Mouse (Mus musculus) heart, embryonic 16.5 days (tissue): Measurements from ENCODE around the gene Aldh4a1. TPM values are rescaled to one million over a fixed set of nuclear protein-coding genes. Genes with fewer than 3 reads are reported as not detected.
A peak's percentile ranks its signal among the peaks of the same experiment; 100 is the strongest.

ENCODE experiments used
- ATAC-seq: fragments of 200-750 bp; cut with Nextera tagmentation; replicated peaks from 2 replicates; pipeline ENCODE4 v1.8.0; 2017; ENCODE audit warnings: moderate number of reproducible peaks; ENCODE audit not compliant: insufficient read depth, low FRiP score; ENCODE audit errors: extremely low read depth
- H3K27ac ChIP-seq: fragments of 300-500 bp; sonication (generic); 2 replicates; pipeline ENCODE4 v1.5.1; 2014; ENCODE audit warnings: mild to moderate bottlenecking, low read length, control low read depth, moderate library complexity
- H3K27me3 ChIP-seq: fragments of 300-500 bp; sonication (generic); 2 replicates; pipeline ENCODE4 v1.6.1; 2014; ENCODE audit warnings: low read length, mixed read lengths; ENCODE audit not compliant: control insufficient read depth, insufficient read depth
- H3K36me3 ChIP-seq: fragments of 300-500 bp; sonication (generic); 2 replicates; pipeline ENCODE4 v1.6.1; 2014; ENCODE audit not compliant: control insufficient read depth, insufficient read depth
- H3K4me1 ChIP-seq: fragments of 300-500 bp; sonication (generic); 2 replicates; pipeline ENCODE4 v1.6.1; 2014; ENCODE audit warnings: low read length, mixed read lengths; ENCODE audit not compliant: control insufficient read depth, insufficient read depth
- H3K4me2 ChIP-seq: fragments of 300-500 bp; sonication (generic); 2 replicates; pipeline ENCODE4 v1.6.1; 2014; ENCODE audit warnings: low read depth, mild to moderate bottlenecking, control low read depth, low read length
- H3K4me3 ChIP-seq: fragments of 300-500 bp; sonication (generic); 2 replicates; pipeline ENCODE4 v1.5.1; 2014; ENCODE audit warnings: mild to moderate bottlenecking, control low read depth, low read length
- H3K9ac ChIP-seq: fragments of 300-500 bp; sonication (generic); 2 replicates; pipeline ENCODE4 v1.6.1; 2014; ENCODE audit warnings: low read length, control low read depth
- H3K9me3 ChIP-seq: fragments of 300-500 bp; sonication (generic); replicated peaks from 2 replicates; pipeline ENCODE4 v1.6.1; 2016; ENCODE audit warnings: low read length; ENCODE audit not compliant: control insufficient read depth
- WGBS: fragments of 180-500 bp; shearing (Covaris S2); extraction: QIAGEN DNeasy Blood & Tissue Kit; methylation state at CpG from one replicate; pipeline ENCODE4 v1.1.7; 2014; 5-methylcytosine and 5-hydroxymethylcytosine counted together
- polyA plus RNA-seq: library from polyadenylated mRNA; unstranded; fragments of >200 nt; fragmentation: Nextera tagmentation; extraction: Ambion mirVana; gene quantifications from 2 replicates; pipeline ENCODE4 v1.2.1, GENCODE M21; 2015

Aldh4a1 gene
- polyA plus RNA-seq: 36.5 and 37.4 TPM in 2 replicates

- under 1% methylated on average over 36 of the region's 38 CpGs for WGBS
- peak; percentile 99 for ATAC-seq
- Histone ChIP-seq H3K4me3 (peak within 1 kb of the TSS; percentile 79), H3K9me3 (no peaks in the 10 kb centered on the region), H3K9ac (peak within 1 kb of the TSS; percentile 87), H3K27ac (peak within 1 kb of the TSS; percentile 87), H3K36me3 (no peaks in the 10 kb centered on the region), H3K4me2 (peak within 1 kb of the TSS; percentile 95), H3K4me1 (peaks cover 11% of the 10 kb centered on the region), H3K27me3 (no peaks in the 10 kb centered on the region)
Observed at GRCm38 (mm10) chr4:139622373-139623282, at the start of gene Aldh4a1. Gene Aldh4a1, plus strand, starts transcription at chr4:139622866.

GRCm38 (mm10) chr4:139572928-139573512 is 49.6 kb upstream of the Aldh4a1 start:
- Histone ChIP-seq H3K4me3 (no peak overlapping the region), H3K9me3 (no peaks in the 10 kb centered on the region), H3K27ac (no peak overlapping the region), H3K4me2 (no peak overlapping the region), H3K36me3 (no peaks in the 10 kb centered on the region), H3K4me1 (peaks cover 23% of the 10 kb centered on the region), H3K9ac (no peak overlapping the region), H3K27me3 (no peaks in the 10 kb centered on the region)
- 84% methylated on average over 12 of the region's 12 CpGs for WGBS
- no peak for ATAC-seq

- H3K4me2 ChIP-seq: peak overlapping the region; percentile 98
- H3K4me3 ChIP-seq: peak overlapping the region; percentile 88
- WGBS: 0% methylated on average over 52 of the region's 52 CpGs
- peak overlapping the region; percentile 92 for H3K9ac ChIP-seq
- no peaks in the 10 kb centered on the region for H3K36me3 ChIP-seq
- peaks cover 35% of the 10 kb centered on the region for H3K4me1 ChIP-seq
- peak overlapping the region; percentile 83 for H3K27ac ChIP-seq
- no peaks in the 10 kb centered on the region for H3K27me3 ChIP-seq
- no peaks in the 10 kb centered on the region for H3K9me3 ChIP-seq
- ATAC-seq: peak; percentile 97
Observed at GRCm38 (mm10) chr4:139574156-139574798, 48.4 kb upstream of the Aldh4a1 start.

- no peaks in the 10 kb centered on the region for H3K9me3 ChIP-seq
- no peaks in the 10 kb centered on the region for H3K36me3 ChIP-seq
- H3K27me3 ChIP-seq: no peaks in the 10 kb centered on the region
- WGBS: under 1% methylated on average over 105 of the region's 111 CpGs
- H3K9ac ChIP-seq: peak overlapping the region; percentile 92
- H3K4me2 ChIP-seq: peak overlapping the region; percentile 98
- peaks cover 42% of the 10 kb centered on the region for H3K4me1 ChIP-seq
- peak overlapping the region; percentile 83 for H3K27ac ChIP-seq
- ATAC-seq: peak; percentile 26; the same call in 1 of the 2 replicates
- peak overlapping the region; percentile 88 for H3K4me3 ChIP-seq
Observed at GRCm38 (mm10) chr4:139574799-139575672, 47.6 kb upstream of the Aldh4a1 start.

- Histone ChIP-seq H3K9me3 (no peaks in the 10 kb centered on the region), H3K4me3 (peak overlapping the region; percentile 88), H3K4me1 (peaks cover 48% of the 10 kb centered on the region), H3K4me2 (peak overlapping the region; percentile 98), H3K9ac (peak overlapping the region; percentile 92), H3K36me3 (no peaks in the 10 kb centered on the region), H3K27ac (peak overlapping the region; percentile 83), H3K27me3 (no peaks in the 10 kb centered on the region)
- 8% methylated on average over 14 of the region's 14 CpGs for WGBS
- no peak for ATAC-seq
Observed at GRCm38 (mm10) chr4:139575673-139576003, 47.0 kb upstream of the Aldh4a1 start.

- H3K36me3 ChIP-seq: no peaks in the 10 kb centered on the region
- H3K4me3 ChIP-seq: peak overlapping the region; percentile 88
- H3K27me3 ChIP-seq: no peaks in the 10 kb centered on the region
- no peak for ATAC-seq
- H3K4me1 ChIP-seq: peaks cover 55% of the 10 kb centered on the region
- H3K9ac ChIP-seq: peak overlapping the region; percentile 92
- H3K9me3 ChIP-seq: no peaks in the 10 kb centered on the region
- H3K4me2 ChIP-seq: peak overlapping the region; percentile 98
- 46% methylated on average over 14 of the region's 14 CpGs for WGBS
- no peak overlapping the region for H3K27ac ChIP-seq
Observed at GRCm38 (mm10) chr4:139576251-139576880, 46.3 kb upstream of the Aldh4a1 start.

GRCm38 (mm10) chr4:139577006-139577405 is 45.7 kb upstream of the Aldh4a1 start:
- peak overlapping the region; percentile 92 for H3K9ac ChIP-seq
- no peak overlapping the region for H3K27ac ChIP-seq
- 79% methylated on average over 7 of the region's 7 CpGs for WGBS

GRCm38 (mm10) chr4:139578389-139578788 is 44.3 kb upstream of the Aldh4a1 start:
- ATAC-seq: no peak
- peak overlapping the region; percentile 14; the same call in 1 of the 2 replicates for H3K4me3 ChIP-seq
- peak overlapping the region; percentile 21; the same call in 1 of the 2 replicates for H3K9ac ChIP-seq
- peaks cover 69% of the 10 kb centered on the region for H3K4me1 ChIP-seq
- no peaks in the 10 kb centered on the region for H3K27me3 ChIP-seq
- no peaks in the 10 kb centered on the region for H3K36me3 ChIP-seq
- peak overlapping the region; percentile 50 for H3K4me2 ChIP-seq
- H3K27ac ChIP-seq: peak overlapping the region; percentile 10; the same call in 1 of the 2 replicates
- WGBS: 83% methylated on average over 8 of the region's 8 CpGs
- H3K9me3 ChIP-seq: no peaks in the 10 kb centered on the region

More at GRCm38 (mm10) chr4:139577006-139577405, 45.7 kb upstream of the Aldh4a1 start:
- H3K36me3 ChIP-seq: no peaks in the 10 kb centered on the region
- H3K9me3 ChIP-seq: no peaks in the 10 kb centered on the region
- H3K4me1 ChIP-seq: peaks cover 62% of the 10 kb centered on the region
- H3K27me3 ChIP-seq: no peaks in the 10 kb centered on the region
- no peak for ATAC-seq
- peak overlapping the region; percentile 88 for H3K4me3 ChIP-seq
- peak overlapping the region; percentile 98 for H3K4me2 ChIP-seq
